Mouse (Mus musculus): ENCODE results near the gene Stk24.

The Stk24 gene

DNA sequence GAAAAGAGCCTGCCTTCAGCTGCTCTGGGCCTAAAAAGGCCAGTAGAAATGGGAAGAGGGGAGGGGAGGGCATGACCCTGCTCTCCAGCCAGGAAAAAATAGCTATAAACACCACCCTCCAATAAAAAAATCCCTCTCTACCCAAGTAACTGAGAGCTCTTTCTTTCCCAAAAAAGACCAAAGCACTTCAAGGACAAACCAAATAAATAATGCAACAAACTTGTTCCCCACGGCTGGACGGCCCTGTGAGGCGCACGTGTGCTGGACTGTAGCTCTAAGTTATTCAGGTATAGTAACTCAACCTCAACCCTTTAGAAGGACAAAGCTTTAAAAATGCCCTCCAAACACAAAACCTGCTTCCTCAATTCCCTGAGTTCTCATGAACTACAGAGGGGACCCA is 28.1 kb downstream of the Stk24 start:
- no peak for DNase-seq (ENCODE audit: low read depth)

DNA sequence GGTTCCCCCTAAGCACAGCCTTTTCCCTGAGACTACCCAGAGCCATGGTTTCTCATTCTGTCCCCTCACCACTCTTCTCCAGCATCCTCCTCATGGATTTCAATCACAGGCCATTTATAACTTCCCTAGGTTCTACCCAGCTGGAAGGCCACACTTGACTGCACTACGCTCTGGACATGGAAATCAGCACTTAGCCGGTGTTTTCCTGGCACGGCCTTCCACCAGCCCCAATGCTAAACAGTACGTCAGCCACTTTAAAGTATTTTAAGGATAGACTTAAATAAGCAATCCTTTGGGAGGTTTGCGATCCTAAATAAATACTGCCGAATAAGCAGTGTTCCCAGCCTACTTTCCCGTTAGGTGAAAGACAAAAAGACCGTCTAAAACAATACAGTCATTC is 29.8 kb downstream of the Stk24 start:
- no peak for DNase-seq (ENCODE audit: low read depth)

DNA sequence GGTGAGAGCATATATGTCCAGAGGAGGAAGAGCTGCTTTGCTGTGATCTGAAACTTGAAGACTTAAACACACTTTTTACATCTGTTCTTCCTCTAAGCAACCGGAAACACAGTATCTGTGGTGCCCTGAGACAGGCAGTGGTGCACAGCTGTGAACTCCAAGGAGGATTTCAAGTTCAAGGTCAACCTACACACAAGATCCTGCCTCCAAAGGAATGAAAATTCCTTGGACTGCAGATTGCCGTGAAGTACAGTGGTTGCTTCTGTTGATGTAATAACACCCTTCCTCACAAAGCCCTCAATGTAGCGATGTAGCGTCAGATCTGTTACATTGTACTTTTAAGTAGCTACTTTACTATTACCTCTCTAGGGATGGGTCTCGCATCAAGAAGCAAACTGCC is 30.5 kb downstream of the Stk24 start:
- DNase-seq (ENCODE audit: low read depth): no peak

DNA sequence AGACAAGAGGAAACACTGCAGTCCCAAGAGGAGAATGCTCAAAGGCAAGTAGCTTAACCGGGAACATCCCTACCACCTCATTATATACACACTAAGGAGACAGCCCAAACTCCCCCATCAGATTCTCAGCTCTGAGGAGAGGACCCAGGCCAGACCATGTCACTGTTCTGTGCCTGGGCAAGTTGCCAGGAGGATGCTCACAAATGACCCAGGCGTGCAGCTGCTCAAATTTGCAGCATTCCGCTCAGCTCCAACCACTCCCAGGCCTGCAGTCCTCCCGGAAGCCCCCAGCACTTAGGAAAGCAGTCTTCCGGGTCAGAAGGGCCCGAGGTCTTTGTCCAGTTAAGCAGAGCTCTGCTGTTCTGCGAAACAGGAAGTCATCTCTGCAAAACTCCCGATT is 31.6 kb downstream of the Stk24 start:
- DNase-seq (ENCODE audit: low read depth): no peak

DNA sequence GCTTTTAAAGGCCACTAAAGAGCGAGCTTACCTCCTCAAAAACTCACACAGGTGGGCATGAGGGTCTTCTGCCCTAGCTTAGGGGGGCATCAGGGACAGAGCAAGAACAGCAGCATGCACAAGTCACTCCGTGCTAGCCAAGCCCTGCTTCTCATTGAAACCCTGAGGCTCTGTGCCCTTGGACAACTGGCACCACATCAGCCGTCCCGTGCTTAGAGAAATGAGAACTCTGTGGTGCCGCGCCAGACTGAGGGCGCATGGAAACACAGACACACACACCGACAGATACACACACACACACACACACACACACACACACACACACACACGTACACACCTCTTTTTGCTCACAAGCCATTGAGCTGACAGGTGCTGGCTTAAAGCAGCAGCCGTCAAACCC is 32.7 kb downstream of the Stk24 start:
- no peak for DNase-seq (ENCODE audit: low read depth)

DNA sequence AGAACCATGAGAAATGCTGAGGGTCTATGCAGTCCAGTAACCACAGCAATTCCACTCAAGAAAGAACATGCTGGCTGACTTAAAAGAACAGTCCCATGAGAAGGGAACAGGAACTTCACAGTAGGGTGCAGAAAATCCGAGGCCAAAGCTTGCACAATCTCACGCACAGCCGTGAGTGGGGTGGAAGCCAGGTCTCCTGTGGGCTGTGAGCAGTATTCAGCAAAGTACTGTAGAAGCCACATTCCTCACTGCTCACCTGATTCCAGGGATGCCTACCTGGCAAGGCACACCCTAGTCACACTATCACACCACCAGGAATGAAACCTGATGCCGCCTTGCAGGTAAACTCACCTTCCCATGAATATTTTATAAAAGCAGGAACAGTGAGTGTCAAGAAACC is 33.2 kb downstream of the Stk24 start:
- DNase-seq (ENCODE audit: low read depth): no peak

DNA sequence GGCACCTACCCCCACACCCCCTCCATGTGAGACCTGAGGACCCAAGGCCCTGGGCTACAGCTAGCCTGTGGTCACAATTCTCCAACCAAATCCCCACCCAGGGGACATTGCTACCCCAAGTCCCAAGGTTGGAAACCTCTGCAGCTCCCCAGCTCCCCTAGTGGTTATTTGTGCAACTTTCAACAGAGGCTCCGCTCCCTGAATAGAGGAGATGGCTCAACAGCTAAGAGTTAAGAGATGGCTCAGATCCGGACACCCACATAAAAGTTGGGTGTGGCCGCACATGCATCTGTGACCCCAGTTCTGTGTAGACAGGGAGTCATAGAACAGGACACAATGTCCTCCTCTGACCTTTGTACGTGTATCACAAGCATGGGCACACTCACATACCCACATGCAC is 33.8 kb downstream of the Stk24 start:
- no peak for DNase-seq (ENCODE audit: low read depth)

DNA sequence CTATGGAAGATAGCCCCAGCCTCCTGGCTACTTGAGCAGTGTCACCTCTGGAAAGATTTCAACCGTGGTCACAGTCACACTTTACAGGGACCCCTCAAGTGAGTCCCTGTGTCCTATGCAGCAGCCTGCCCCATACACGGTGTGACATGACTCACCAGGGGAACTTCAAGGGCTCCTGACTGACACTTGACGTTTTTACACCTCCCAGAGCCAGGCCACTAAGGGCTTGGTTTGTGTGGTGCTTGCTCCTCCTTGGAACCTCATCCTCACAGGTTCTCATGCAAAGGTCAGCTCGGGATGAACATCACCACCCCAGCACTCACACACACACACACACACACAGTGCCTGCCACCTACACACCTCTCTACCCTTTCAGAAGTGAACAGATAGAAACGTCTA is 34.9 kb downstream of the Stk24 start:
- DNase-seq (ENCODE audit: low read depth): no peak

DNA sequence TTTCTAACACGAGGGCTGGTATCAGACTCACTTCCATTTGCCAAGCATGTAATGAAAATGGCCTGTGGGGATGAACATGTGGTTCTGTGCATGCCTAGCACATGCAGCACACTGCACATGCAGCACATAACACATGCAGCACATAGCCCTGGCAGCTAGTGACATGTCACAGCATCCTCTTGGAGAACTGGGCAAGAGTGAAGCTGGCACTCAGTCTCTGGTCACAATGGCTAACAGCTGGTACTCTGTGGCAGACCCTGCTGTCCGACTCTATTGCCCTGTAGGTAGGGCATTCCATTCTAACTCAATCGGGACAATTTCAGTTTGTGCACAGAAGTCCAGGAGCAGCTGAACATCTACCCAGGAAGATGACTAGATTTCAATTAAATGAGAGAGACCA is 36.9 kb downstream of the Stk24 start:
- DNase-seq (ENCODE audit: low read depth): no peak

DNA sequence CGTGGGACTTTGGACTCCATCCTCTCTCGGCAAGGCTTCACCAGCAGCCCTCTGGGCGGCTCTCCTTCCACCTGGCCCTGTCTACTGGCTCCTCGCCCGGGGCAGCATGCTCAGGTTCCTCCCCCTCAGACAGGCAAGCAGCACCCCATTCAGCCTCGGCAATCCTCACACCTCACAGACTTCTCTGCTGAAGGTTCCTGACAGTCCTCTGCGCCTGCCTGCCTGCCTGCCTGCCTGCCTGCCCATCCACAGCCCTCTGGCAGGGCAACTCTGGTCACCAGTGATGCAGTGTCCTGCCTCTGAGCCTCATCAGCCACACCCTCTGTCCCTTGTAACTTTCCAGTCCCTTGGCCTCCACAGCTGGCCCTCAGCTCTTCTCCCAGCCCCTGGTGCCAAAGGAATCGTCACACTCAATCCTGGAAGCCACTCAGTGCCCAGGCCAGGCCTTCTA is 39.8 kb downstream of the Stk24 start:
- DNase-seq (ENCODE audit: low read depth): no peak

DNA sequence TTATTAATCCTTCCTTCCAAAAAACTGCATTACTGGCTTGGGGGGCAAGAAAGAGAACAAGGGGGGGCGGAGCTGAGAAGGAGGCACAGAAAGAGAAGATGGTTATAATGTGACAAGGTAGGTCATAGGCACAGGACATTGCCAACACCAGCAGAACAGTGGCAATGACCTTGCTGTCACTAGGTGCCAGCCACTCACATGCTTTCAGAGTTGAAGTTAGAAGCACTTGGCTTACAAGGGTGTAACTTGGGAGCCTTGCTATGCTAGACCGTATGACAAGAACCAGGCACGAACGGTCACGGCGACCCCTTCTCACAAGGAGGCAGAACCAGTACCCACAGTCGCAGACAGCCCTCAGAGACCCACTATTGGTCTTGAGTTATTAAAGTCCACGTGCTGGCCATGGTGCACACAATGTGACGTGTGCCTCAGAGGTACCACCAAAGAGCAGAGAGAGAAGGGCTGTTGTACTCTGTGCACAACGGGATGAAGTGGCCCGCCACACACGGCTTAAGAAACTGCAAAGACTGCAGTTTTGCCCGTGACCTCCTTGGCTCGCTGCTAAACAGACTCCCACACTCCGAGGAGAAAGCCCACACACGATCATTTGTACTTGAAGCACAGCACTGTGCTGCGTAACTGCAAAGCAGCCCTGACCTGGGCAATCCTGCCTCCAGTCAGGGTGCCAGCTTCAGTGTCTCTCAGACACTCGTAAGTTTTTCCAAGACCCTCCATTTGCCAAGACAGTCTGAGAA is 40.8 kb downstream of the Stk24 start:
- no peak for DNase-seq (ENCODE audit: low read depth)

DNA sequence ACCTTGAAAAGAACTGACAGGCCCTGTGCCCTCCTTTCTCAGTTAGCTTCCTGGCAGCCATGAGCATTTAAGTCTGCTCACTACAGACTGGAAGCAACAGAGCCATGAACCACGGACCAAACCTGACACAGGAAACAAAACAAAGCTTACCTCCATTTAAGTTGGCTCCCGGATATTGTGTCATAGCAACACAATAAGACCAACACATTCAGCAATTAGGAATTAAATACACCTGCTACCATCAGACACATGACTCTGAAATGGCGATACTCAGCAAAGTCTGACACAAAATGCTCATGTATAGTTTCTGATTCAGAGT is 49.8 kb downstream of the Stk24 start:
- no peak for DNase-seq (ENCODE audit: low read depth)

DNA sequence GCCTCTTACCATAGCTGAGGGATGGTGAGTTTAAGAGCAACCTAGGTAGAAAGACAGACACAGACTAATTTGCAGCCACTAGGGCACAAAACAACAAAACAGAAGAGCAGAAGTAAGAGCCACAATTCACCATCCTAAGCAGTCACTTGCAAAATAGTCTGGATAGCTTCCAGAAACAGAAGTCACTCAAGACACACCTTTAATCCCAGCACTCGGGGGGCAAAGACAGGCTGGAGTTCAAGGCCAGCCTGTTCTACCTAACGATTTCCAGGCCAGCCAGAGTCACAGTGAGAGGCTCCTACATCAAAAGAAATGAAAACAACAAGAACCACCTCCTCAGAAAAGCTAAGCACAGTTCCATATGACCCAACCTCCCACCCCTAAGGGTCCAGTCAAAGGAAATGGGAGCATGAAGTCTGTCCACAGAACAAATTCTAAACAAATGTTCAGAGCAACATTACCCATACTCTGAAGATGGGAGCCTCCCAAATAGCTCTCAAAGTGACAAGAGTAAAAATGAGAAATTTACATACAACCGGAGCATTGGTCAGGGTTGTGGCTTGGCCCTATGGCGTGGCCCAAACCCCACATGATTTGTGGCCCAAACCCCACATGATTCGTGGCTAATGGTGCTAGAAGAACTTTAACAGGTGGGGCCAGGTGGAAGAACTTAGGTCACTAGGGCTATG is 50.3 kb downstream of the Stk24 start:
- no peak for DNase-seq (ENCODE audit: low read depth)

DNA sequence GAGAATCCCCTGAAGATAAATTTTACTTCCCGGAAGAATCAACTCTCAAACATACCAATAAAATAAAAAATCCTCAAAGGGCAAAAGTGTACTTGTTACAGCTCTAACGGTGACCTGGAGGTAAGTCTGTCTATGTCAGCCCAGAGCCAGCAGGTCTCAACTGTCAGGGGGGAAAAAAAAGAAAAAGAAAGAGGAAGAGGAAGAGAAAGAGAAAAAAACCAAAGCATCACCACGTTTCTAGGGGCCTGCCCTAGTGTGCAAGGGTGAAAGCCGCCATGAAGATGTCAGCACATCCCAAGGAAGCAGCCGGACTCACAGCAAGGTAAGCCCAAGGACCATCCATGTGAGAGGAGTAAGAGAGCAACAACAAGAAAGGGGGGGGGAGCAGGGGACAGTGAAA is 50.9 kb downstream of the Stk24 start:
- DNase-seq (ENCODE audit: low read depth): no peak

DNA sequence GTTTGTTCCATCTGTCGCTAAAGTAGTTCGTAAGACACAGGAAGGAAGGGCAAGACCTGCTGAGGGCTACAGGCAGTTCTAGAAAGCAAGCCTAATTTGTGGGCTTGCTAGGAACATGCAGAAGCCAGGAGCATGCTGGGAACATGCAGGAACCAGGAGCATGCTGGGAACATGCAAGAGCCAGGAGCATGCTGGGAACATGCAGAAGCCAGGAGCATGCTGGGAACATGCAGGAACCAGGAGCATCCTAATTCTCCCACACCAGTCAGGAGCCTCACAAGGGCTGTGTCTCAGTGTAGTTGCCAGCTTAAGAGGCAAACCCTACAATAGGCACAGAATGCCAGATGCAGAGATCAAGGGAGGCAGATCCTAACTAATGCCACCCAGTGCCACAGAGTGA is 53.4 kb downstream of the Stk24 start:
- no peak for DNase-seq (ENCODE audit: low read depth)

DNA sequence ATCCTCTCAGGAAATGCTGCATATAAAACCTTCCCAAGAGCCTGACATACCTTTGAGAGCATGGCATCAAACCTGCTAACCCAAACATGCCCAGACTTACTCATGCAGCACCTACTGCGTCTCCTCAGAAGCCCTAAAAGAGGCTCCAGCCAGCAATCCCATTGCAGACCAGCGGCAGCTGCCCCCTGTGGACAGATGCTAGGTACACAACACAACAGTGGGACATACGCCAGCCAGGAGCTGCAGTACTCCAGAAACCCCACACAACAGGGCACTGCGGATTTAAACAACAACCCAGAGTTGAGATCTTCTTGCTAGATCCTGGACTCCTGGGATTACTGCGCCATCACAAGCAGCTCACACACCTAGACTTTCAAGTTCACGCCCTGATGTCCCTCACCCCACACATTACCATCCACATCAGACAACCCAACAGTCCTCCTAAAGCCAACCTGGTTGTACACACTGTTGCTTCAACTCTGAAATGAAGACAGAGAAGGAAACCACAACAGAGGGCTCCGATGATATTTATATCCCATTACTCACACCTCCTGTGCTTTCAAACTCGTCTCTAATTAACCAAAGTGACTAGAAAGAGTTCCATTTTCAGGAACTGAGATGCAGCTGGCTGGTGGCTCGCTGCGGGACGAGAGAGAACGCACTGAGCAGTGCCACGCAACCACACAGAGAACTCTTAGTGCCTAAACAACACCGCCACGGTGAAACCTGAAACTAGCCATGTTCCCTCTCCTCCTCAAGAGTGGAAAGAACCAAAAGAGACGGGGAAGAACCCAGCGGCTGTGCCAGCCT is 55.1 kb downstream of the Stk24 start:
- DNase-seq (ENCODE audit: low read depth): peak; percentile 48

DNA sequence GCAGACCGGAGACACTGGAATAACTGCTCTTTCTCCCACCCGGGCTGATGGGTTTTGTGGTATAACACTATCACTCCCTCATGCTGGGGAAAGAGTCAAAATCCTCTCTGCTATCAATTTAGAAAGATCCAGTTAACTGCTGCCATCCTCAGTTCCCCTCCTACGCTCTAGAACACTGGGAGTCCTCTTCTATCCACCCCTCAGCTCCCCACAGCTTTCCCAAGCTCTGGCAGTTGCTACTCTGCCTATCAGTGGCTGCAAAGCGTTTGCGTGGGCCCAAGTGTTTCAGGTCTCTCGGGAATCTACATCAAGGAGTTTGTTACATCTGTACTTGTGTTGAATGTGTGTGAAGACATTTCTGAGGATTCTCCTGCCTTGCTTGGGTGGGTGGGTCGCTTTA is 57.2 kb downstream of the Stk24 start:
- no peak for DNase-seq (ENCODE audit: low read depth)

DNA sequence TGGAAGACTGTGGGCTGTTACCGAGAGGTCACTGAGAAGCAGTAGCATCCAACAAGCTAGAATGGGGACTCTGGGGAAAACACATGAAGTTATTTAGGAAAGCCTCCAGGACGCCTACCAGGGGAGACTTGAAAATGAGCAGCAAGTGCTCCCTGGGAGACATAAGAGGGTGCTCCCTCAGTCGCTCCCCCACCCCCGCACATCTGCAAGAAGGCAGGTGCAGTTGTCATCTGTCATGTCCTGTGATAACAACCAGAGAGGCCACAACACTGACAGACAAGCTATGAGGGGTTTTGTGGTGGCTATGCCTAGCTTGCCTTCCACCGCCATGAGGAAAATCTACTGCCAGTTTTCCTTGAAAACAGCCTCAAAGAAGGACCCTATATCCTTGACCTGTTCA is 57.7 kb downstream of the Stk24 start:
- DNase-seq (ENCODE audit: low read depth): no peak

DNA sequence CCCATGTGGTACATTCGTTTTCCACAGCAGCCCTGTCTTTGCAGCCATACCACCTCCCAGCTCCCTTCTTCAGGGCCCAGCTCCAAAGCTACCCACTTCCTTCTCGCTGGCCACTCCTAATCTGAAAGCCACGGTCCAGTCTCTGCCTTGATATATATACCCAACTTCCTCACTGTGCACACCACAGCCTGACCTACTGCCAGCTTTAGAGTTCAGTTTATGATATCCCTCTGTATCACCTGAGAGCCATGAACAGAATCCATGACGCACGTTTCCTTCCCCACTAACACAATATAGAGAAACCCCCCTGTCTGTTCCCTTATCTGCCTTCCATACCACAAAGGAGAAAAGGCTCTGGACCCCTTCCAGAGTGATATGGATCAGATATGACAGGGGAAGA is 61.4 kb downstream of the Stk24 start:
- no peak for DNase-seq (ENCODE audit: low read depth)

DNA sequence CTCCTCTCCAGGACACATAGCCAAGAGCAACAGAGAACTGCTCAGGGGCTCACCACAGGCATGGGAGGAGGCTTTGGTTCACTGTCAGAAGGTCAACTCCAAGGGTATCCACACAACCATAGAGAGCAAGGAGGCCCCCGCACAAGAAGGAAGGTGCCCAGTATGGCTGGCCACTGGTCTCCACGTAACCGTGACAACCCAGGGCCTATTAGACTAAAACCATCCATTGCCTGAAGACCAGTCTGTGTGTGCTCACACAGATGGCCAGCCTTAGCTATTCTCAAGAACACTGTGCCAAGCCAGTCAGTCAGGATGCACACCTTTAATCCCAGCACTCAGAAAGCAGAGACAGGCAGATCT is 62.5 kb downstream of the Stk24 start:
- no peak for DNase-seq (ENCODE audit: low read depth)

DNA sequence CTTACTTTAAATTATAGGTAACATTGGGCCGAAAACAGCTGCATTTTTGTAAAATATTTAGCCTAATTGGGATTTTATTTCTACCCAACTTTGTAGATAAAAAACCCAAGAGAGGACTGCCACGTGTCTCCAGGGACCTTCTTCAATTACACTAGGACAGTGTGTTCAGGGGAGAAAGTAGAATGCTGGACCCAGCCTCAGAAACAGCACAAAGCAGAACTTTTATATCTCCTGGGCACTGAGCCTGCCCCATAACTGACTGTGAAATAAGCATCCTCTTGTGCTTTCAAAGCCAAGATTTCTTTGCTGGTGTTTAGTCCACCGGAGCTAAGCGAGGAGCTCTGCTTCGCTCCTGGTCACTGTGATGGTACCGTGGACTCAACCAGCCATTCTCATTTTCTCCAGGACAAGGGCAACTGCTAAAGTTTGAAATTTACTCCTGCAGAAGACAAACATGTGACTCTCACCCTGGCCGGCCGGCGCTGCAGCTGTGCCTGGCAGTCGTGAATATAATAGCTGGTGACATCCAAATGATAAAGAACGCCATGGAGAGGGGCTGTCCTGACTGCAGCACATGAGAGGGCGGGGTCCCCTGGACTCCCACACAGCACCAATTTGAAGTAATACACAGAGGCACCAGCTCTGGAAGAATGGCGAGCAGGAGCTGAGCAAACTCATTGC is 63.0 kb downstream of the Stk24 start:
- no peak for DNase-seq (ENCODE audit: low read depth)

DNA sequence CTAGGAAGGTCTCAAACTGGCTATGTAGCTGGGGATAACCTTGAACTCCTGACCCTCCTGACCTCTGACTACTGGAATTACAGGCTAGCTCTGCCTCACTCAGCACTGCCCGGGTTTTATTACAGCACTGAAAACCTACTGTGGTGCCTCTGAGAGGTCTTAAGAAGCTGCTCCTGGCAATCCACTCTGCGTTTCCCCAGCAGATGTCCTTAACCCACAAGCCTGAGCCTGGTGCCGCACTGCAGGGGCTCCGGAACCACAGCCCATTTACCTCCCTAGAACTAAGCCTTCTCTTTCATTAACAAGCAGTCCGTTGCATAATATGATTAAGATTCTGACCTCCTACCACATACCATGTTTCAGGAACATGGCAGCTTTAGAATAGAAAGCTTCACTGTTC is 63.7 kb downstream of the Stk24 start:
- DNase-seq (ENCODE audit: low read depth): no peak

DNA sequence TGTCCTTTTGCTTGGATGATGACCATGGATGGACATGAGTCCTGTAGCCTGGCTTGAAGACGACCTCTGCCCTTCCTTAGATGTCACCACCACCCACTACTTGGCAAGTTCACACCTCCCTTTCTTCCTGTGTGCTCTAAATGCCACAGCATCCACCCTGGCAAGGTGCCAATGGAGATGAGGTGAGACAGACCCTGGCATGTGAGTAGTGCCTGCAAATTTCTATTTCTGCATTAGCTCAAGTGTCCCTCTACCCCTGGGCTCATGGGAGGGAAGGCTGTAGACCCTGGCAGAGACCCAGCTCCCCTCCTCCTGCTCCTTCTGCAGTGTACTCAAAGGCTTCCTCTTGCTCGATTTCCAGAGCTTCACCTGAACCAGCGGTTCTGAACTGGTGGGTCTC is 64.9 kb downstream of the Stk24 start:
- DNase-seq (ENCODE audit: low read depth): no peak
